Mouse (Mus musculus) monocyte, adult 59 days (primary cell): ENCODE measurements around the gene Samt3. TPM values are rescaled to one million over a fixed set of nuclear protein-coding genes. Genes with fewer than 3 reads are reported as not detected.

Experiments
- total RNA-seq, 2 experiments: library from RNA; stranded (reverse); gene quantifications; one replicate each; pipeline ENCODE4 v1.2.4; 2023

Samt3 gene
- not detected for total RNA-seq

GRCm38 (mm10) chrX:86043899-86044298, at the start of gene Samt3:
Gene Samt3 (plus strand): TSS chrX:86044199.

Other genes with a start within 250 kb of the Samt3 start
- 10 to 100 TPM; 13.7 TPM for gene 5430427O19Rik, start 173.8 kb upstream of the Samt3 start, total RNA-seq
- gene Nr0b1, start 147.6 kb downstream of the Samt3 start, total RNA-seq, result not detected